In genomic region chr5:103752665-103753510, GRCm38 (mm10) we compare ENCODE assay signal across 8 mouse cellular contexts.
DNase-seq lines count a peak whose midpoint lies in the region; ATAC-seq and TF ChIP-seq lines count a peak whose summit lies in the region.

No protein-coding gene starts in this region.

- peak; percentile 83 for DNase-seq in CD4-positive helper T cell, adult 2 months (ENCODE audit: low read depth, low spot score)
- no peak for DNase-seq in Patski (ENCODE audit: low read depth, low spot score)
- DNase-seq in embryo, embryonic 10 days (ENCODE audit: low spot score), result peak; percentile 52
- peak; percentile 70 for DNase-seq in lung, postnatal 25 days (ENCODE audit: low spot score)
- DNase-seq in skeletal muscle tissue, adult 2 months (ENCODE audit: low read depth, low spot score), result peak; percentile 33
- DNase-seq in urinary bladder, adult 18-20 months (ENCODE audit: low spot score in 2 of 2), result no peak

- under 1% methylated on average over 23 of the region's 23 CpGs for WGBS in heart, embryonic 11.5 days (ENCODE audit: insufficient replicate concordance)
- WGBS in kidney, embryonic 14.5 days, result 4% methylated on average over 23 of the region's 23 CpGs

- H3K4me2 ChIP-seq in heart, embryonic 11.5 days, result peak overlapping the region; percentile 79
- peak overlapping the region; percentile 77 for H3K4me2 ChIP-seq in kidney, embryonic 14.5 days (replicated peaks; ENCODE audit: low read depth, low read length)

- peak overlapping the region; percentile 96 for H3K27ac ChIP-seq in heart, embryonic 11.5 days (ENCODE audit: low read depth, low read length)
- peak overlapping the region; percentile 90 for H3K27ac ChIP-seq in kidney, embryonic 14.5 days (ENCODE audit: low read depth, low read length)

- peak overlapping the region; percentile 82 for H3K4me3 ChIP-seq in heart, embryonic 11.5 days (ENCODE audit: low read depth, low read length)
- H3K4me3 ChIP-seq in kidney, embryonic 14.5 days (ENCODE audit: low read length), result peak overlapping the region; percentile 76

- H3K9me3 ChIP-seq in heart, embryonic 11.5 days (replicated peaks; ENCODE audit: control insufficient read depth, low read length), result no peaks in the 10 kb centered on the region; the same call in 1 of the 2 replicates
- no peaks in the 10 kb centered on the region for H3K9me3 ChIP-seq in kidney, embryonic 14.5 days (ENCODE audit: control insufficient read depth, low read length)

- CTCF ChIA-PET in Patski (lab: Charles Lee), result interaction anchor here (0.8 to 2.2 kb wide), 8 partner anchors 9 to 75 kb away, joined by 3 to 7 read pairs (median 3); partner anchors contain the start of gene Aff1

- POLR2A ChIA-PET in Patski (lab: Charles Lee), result interaction anchor here (1.0 to 1.9 kb wide), 5 partner anchors 12 to 62 kb away, joined by 3 to 8 read pairs (median 4); partner anchors contain the start of gene Aff1

- H3K9ac ChIP-seq in heart, embryonic 11.5 days (ENCODE audit: low read depth, low read length), result peak overlapping the region; percentile 89
- H3K9ac ChIP-seq in kidney, embryonic 14.5 days (ENCODE audit: low read depth, low read length), result peak overlapping the region; percentile 80

- ATAC-seq in Patski, result peak; percentile 14
- no peak for ATAC-seq in heart, embryonic 11.5 days (replicated peaks; ENCODE audit: insufficient number of reproducible peaks, low FRiP score, low TSS enrichment)
- 0 out of 2 replicates have a peak, but pooled peaks have one; percentile 2 for ATAC-seq in kidney, embryonic 14.5 days (ENCODE audit: low FRiP score, low TSS enrichment)

- no peaks in the 10 kb centered on the region for H3K27me3 ChIP-seq in Patski
- peaks cover 7% of the 10 kb centered on the region; the same call in 1 of the 2 replicates for H3K27me3 ChIP-seq in heart, embryonic 11.5 days (ENCODE audit: control insufficient read depth, insufficient read depth, low read length)
- H3K27me3 ChIP-seq in kidney, embryonic 14.5 days (ENCODE audit: control insufficient read depth, insufficient read depth, low read length), result no peaks in the 10 kb centered on the region

- H3K36me3 ChIP-seq in heart, embryonic 11.5 days (ENCODE audit: control insufficient read depth, insufficient read depth, low read length), result no peaks in the 10 kb centered on the region
- no peaks in the 10 kb centered on the region for H3K36me3 ChIP-seq in kidney, embryonic 14.5 days (ENCODE audit: control insufficient read depth, insufficient read depth, low read length)

- H3K4me1 ChIP-seq in heart, embryonic 11.5 days (ENCODE audit: control insufficient read depth, insufficient read depth, low read length), result no peaks in the 10 kb centered on the region; the same call in 1 of the 2 replicates
- H3K4me1 ChIP-seq in kidney, embryonic 14.5 days (ENCODE audit: control insufficient read depth, insufficient read depth, low read length), result no peaks in the 10 kb centered on the region

- no peak for TF ChIP-seq CTCF in Patski (IDR thresholded peaks at IDR 0.05)

- in situ Hi-C loops in Patski (cut with MboI; ENCODE audit: low pct_unique_long_range_greater_than_20kb), result loop anchor here (10.0 kb wide), 1 partner anchor 58 kb away; the partner anchor contains the start of gene Aff1

Comparison
In these comparisons a context has a peak if more than half of its experiments do, and no peak if none do; other contexts are left out.
1. DNase-seq: peak in CD4-positive helper T cell, adult 2 months (single experiment), embryo, embryonic 10 days (single experiment), lung, postnatal 25 days (single experiment) and skeletal muscle tissue, adult 2 months (single experiment); none in Patski (single experiment) and urinary bladder, adult 18-20 months (0 of 2).